Mouse (Mus musculus): ENCODE measurements around the gene Tmem104.

Tmem104 gene

GRCm38 (mm10) chr11:115264136-115264861, 77.0 kb downstream of the Tmem104 start:
- no peak for DNase-seq (ENCODE audit: low read depth, low spot score)

- DNase-seq (ENCODE audit: low read depth, low spot score): no peak
These were observed 77.8 kb downstream of the Tmem104 start for GRCm38 (mm10) chr11:115264862-115265668.

- no peak for DNase-seq (ENCODE audit: low read depth, low spot score)
These were observed 78.6 kb downstream of the Tmem104 start for GRCm38 (mm10) chr11:115265771-115266399.

- DNase-seq (ENCODE audit: low read depth, low spot score): no peak
These were observed 79.1 kb downstream of the Tmem104 start for GRCm38 (mm10) chr11:115266400-115266778.

GRCm38 (mm10) chr11:115267061-115267883, 80.0 kb downstream of the Tmem104 start, which contains the start of gene Grin2c:
Gene Grin2c (minus strand): TSS chr11:115267243.
- DNase-seq (ENCODE audit: low read depth, low spot score): no peak

- DNase-seq (ENCODE audit: low read depth, low spot score): no peak
These were observed 80.7 kb downstream of the Tmem104 start for GRCm38 (mm10) chr11:115267958-115268357.

- no peak for DNase-seq (ENCODE audit: low read depth, low spot score)
These were observed 82.2 kb downstream of the Tmem104 start for GRCm38 (mm10) chr11:115269330-115270066.

GRCm38 (mm10) chr11:115270148-115270861, 83.0 kb downstream of the Tmem104 start:
- peak; percentile 69 for DNase-seq (ENCODE audit: low read depth, low spot score)

GRCm38 (mm10) chr11:115271052-115271451, 83.8 kb downstream of the Tmem104 start:
- DNase-seq (ENCODE audit: low read depth, low spot score): no peak

GRCm38 (mm10) chr11:115271481-115271880, 84.2 kb downstream of the Tmem104 start:
- no peak for DNase-seq (ENCODE audit: low read depth, low spot score)

GRCm38 (mm10) chr11:115272894-115273498, 85.7 kb downstream of the Tmem104 start:
- DNase-seq (ENCODE audit: low read depth, low spot score): no peak

GRCm38 (mm10) chr11:115273735-115274134, 86.4 kb downstream of the Tmem104 start:
- DNase-seq (ENCODE audit: low read depth, low spot score): no peak

GRCm38 (mm10) chr11:115274178-115274577, 86.9 kb downstream of the Tmem104 start:
- DNase-seq (ENCODE audit: low read depth, low spot score): no peak

GRCm38 (mm10) chr11:115274771-115275170, 87.5 kb downstream of the Tmem104 start:
- DNase-seq (ENCODE audit: low read depth, low spot score): no peak

- no peak for DNase-seq (ENCODE audit: low read depth, low spot score)
These were observed 88.2 kb downstream of the Tmem104 start for GRCm38 (mm10) chr11:115275509-115275908.

GRCm38 (mm10) chr11:115275954-115276353, 88.7 kb downstream of the Tmem104 start:
- DNase-seq (ENCODE audit: low read depth, low spot score): no peak

GRCm38 (mm10) chr11:115276780-115277603, 89.7 kb downstream of the Tmem104 start, which contains the start of gene Fdxr:
Gene Fdxr (minus strand): TSS chr11:115277050.
- DNase-seq (ENCODE audit: low read depth, low spot score): peak; percentile 98

- DNase-seq (ENCODE audit: low read depth, low spot score): no peak
These were observed 90.3 kb downstream of the Tmem104 start for GRCm38 (mm10) chr11:115277604-115277975.

GRCm38 (mm10) chr11:115278176-115278575, 90.9 kb downstream of the Tmem104 start:
- no peak for DNase-seq (ENCODE audit: low read depth, low spot score)

All from retina, postnatal 7 days (tissue).